Mouse (Mus musculus) cerebellum, postnatal 14 days (tissue): Measurements from ENCODE around the gene Abracl.
A peak's percentile ranks its signal among the peaks of the same experiment; 100 is the strongest.

Source experiments
- DNase-seq, 2 experiments: peaks; one replicate each; pipeline ENCODE4 v3.0.0; 2021; ENCODE audit warnings: mixed read lengths in 2 of 2

Gene Abracl

GRCm38 (mm10) chr10:18022741-18023347 lies at the start of gene Abracl:
Abracl (minus strand) TSS chr10:18023288.
- peak; percentile 62 to 71 for DNase-seq

DNA sequence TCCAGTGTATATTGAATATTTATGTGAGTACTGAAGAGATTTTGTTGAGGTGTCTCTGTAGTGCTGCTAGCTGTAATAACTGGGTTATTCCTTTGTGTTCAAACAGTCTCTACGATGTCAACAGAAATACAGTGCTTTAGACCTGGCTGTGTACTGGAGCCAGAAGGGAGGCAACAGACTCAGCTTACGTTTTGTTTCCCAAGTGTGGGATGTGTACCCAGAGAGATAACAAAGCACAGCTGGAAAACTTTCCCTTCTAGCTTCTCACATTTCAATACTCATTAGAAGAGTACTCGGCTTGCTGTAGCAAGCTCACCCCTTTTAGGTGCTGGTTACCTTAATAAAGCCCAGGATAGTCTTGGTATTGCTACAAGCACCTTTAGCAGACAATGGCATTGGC lies 49.8 kb upstream of the Abracl start:
- no peak for DNase-seq

DNA sequence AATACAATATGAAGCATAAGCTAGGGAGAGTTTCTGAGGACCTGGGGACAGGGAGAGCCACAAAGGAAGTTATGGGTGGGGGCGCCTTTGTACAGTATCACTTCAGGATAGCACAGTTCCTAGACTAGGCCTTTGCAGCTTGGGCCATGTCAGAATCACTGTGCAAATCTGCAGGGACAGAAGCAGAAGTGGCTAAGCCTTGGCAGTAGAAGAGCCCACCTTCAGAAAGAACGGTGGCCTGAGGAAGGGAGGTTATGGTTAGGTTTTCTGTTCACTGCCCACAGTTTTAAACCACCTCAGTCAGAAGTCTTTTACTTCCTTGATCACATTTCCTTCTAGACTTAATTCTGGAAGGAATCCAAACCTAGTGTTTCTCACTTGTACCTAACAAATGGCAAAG lies 47.5 kb upstream of the Abracl start:
- no peak for DNase-seq

GRCm38 (mm10) chr10:18070144-18070543 lies 47.1 kb upstream of the Abracl start:
- peak; percentile 27 to 29 for DNase-seq

- DNase-seq: peak in 1 of 2 experiments; percentile 48
Measured at GRCm38 (mm10) chr10:18069576-18069975, 46.5 kb upstream of the Abracl start.

DNA sequence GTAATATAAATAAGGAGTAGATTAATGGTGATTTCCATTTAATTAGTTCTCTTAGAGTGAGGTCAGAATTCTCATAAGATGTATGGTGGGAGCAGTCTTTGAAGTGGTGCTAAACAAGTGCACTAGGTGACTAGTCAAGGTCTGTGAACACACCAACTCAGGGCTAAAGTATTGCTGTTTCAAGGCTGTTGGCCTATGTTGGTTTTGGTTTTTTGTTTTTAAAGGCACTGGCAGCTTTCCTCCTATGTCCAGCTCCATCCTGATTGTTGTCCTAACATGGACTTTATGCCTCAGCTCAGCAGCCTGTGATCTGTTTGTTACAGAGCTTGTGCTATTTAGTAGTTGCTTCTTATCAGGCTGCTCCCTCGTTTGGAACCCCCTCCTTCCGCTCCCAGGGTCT lies 45.8 kb upstream of the Abracl start:
- DNase-seq: no peak

DNA sequence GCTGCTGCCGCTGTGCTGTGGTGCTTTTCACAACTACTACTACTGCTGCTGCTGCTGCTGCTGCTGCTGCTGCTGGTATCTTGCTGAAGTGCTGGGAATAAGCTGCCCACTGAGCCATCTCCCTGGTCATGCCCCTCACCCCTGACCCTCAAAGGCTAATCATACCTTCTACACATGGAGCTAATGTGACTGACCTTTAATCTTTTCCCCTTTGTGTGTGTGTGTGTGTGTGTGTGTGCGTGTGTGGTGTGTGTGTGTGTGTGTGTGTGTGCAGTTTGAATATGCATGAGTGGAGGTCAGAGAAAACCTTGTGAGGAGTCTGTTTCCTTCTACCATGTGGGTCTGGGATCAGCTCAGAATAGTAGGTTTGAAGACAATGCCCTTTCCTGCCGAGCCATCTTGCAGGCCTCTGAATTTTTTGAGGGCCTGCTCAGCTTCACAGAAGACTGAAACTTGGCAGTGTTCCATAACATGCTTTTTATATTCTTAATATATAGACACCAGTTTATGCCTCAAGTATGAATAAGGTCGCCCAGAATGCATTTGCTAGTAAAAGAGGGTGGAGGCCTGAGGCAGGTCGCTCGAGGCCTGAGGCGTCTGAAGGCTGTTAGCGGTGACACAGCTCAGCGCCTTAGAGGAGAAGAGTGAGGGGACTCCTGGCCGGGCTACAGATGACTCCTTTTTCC lies 44.8 kb upstream of the Abracl start:
- DNase-seq: no peak

GRCm38 (mm10) chr10:18066031-18066439 lies 42.9 kb upstream of the Abracl start:
- no peak for DNase-seq

GRCm38 (mm10) chr10:18064606-18065228 lies 41.6 kb upstream of the Abracl start:
- no peak for DNase-seq

GRCm38 (mm10) chr10:18061533-18061932 lies 38.4 kb upstream of the Abracl start:
- DNase-seq: no peak

DNA sequence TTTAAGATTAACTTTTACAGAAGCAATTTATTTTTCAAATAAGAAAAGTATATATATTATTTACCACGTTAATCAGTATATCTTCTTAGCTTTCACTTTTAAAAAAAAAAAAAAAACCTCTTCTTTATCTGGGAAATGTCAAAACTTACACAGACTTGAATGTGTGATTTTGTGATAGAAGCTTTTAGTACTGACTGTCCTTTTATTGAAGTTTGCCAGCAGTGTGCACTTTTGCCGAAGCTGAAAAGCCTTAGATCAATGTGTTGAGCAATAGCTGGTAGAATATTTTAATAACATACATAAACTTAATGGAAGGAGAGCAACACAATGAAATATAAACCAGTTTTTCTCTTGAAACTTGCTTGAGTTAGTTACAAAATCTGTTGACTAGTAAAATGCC lies 37.7 kb upstream of the Abracl start:
- DNase-seq: no peak

DNA sequence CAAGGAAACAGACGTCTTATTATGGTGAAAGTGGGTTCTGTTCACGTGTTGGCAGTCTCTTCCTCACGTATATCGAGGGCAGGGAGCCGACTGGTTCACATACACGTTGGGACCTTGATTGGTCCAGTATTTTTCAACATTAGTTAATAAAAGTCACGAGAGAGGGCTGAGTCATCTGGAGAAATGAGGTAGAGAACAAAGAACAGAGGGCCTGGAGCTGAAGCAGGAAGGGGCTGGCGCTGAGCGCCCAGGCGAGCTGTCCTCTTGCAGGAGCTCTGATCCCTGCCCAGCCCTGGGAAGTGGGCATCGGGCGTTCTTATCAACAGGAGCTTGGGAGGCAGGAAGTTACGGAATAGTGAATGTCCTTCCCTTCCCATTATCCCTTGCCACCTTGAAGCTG lies 36.7 kb upstream of the Abracl start:
- DNase-seq: no peak

DNA sequence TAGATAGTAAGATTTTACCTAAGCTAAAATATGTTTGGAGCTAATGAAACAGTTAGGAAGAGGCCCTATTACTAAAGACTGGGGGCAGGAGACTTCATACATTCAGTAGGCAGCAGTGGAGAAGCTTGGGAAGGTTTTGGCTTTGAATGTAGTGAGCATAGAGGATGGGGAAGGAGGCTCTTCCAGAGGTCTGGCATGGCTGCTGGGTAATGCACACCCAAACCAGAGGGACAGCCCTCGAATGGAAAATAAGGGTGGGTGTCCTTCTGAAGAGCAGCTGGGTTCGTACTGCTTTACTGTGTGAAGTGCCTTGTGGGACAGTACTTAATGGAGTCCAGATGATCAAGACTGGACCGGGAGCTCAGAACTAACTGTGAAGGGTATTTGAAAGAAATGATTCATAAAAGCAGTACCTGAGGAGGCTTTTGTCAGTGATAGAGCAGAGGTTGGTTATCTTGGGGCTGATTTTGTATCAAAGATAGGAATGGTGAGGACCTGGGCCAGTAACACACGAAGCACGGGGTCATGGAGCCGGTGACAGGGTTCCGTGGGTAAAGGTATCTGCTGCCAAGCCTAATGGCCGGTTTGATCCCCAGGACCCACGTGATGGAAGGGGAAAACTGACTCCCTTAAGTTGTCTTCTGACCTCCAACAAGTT lies 35.7 kb upstream of the Abracl start:
- no peak for DNase-seq

GRCm38 (mm10) chr10:18056391-18056745 lies 33.3 kb upstream of the Abracl start:
- DNase-seq: peak in 1 of 2 experiments; percentile 25

- peak; percentile 52 to 62 for DNase-seq
Measured at GRCm38 (mm10) chr10:18055696-18056390, 32.8 kb upstream of the Abracl start, which contains the start of gene Reps1. Reps1 (plus strand) TSS chr10:18055861.

DNA sequence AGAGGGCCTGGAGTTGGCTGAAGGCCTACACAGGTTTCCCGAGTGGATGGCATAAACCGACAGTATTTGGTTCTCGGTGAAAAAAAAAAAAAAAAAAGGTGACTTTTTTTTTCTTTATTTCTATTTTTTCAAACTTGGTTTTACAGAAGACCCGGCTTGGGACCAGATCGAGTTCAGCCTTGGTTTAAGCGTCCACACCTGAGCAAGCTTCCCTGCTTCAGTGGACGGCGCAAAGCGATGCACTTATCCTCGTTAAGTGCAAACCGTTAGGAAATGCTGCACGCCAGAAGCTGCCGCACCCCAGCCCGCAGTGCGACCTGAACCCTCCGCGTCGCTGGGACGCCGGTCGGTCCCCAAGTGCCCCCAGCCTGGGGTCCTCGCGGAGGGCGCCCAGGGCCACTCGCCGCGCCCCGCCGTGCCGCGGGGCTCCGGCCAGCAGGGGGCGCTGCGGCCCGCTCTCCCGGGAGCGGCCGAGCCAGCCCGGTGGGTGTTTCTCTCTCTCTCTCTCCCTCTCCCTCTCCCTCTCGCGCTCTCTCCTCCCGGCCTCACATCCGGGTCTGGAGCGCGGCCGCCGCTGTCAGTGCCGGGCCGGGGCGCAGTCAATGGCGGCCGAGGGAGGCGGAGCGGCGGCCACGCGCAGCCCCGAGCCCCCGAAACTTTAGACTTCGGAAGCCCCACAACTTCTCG lies 32.1 kb upstream of the Abracl start:
- peak; percentile 88 to 90 for DNase-seq

GRCm38 (mm10) chr10:18047380-18048146 lies 24.5 kb upstream of the Abracl start:
- no peak for DNase-seq

DNA sequence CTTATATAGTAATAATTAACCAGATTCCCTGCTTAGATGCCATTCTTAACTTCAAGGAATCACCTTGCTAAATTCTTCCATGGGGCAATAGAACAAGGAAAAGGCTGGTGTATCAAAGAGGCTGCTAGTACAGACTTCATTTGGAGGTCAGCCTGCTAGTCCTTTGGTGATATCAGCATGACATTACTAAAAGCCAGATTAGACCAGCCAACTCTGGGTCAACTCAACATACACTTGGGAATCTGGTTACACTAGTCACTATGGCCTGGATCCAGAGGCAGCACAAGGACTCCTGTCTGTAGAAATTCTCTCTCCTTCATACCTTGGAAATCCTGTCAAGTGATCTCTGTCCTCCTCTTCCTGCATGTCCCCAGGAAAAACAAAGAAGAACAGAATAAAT lies 23.3 kb upstream of the Abracl start:
- no peak for DNase-seq

DNA sequence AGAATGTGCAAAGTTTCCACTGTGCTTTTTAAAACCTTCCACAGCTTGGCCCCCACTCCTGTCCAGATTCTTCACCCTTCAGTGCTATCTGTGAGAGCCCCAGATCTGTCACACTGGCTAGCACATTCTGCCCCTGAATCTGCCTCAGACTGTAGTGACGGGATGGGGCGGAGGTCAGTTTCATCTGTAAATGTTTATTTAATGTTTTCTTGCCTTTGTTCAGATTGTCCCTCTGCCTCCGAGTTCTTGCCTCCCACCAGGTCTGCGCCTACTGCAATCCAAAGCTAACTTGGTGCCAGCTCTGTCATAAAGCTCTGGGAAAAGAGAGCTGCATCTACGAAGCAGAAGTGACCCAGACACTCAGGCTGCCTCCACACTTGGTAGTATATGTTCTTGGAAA lies 13.8 kb upstream of the Abracl start:
- DNase-seq: no peak

GRCm38 (mm10) chr10:18034408-18034807 lies 11.3 kb upstream of the Abracl start:
- no peak for DNase-seq

DNA sequence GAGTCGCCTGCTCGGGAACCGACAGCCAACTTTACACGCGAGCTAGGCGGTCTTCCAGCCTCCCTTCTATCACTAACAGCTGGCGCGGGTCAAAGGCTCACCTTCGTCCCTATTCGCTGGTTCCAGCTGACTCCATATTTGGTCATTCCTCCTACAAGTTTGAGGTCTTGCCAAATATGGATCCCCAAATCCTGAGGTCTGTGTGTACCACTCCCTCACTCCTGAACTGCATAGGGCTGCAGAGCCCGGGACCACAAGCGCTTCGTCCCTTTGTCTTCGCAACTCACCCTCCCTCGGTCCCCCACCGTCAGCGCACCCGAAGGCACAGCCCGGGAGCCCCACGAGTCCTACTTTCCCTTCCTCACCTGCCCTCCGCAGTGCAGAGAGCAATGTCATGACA lies 776 bp downstream of the Abracl start:
- peak; percentile 54 to 64 for DNase-seq
